Mouse (Mus musculus): ENCODE results near the gene Olfr49.

The Olfr49 gene

DNA sequence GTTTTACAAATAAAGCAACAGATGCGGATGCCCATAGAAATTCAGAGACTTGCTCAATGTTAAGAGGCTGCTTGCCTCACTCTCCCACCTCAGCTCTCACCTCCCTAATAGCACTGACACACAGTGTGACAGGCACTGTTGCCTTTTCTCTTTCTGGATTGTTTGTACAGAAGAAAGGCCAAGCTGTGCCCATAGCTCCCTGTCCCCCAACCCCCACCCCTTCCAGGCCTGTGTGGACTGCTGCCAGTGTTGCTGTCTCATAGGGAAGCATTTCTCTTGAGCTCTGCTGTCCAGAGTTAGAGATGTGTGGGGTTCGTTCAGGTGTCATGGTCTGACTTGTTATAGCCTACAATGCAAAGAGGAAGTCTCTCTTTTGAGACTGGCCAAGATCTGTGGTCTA is 24.5 kb downstream of the Olfr49 start:
- DNase-seq: no peak

DNA sequence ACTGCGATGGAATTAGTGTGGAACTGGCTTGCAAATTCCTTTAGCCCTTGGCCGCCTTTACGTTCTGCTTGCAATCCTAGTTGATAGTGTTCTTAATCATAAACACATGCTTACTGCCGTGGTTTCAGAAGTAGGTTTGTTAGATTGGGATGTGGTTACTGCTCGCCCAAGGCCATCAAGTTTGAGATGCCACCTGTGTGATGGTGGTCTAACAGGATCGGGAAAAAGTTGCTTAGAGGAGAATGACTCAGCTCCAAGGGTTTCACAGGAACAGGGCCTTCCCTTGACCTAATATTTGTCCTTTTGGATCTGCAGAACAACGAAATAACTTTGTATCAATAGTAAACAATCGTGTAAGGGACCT is 25.0 kb downstream of the Olfr49 start:
- no peak for DNase-seq

DNA sequence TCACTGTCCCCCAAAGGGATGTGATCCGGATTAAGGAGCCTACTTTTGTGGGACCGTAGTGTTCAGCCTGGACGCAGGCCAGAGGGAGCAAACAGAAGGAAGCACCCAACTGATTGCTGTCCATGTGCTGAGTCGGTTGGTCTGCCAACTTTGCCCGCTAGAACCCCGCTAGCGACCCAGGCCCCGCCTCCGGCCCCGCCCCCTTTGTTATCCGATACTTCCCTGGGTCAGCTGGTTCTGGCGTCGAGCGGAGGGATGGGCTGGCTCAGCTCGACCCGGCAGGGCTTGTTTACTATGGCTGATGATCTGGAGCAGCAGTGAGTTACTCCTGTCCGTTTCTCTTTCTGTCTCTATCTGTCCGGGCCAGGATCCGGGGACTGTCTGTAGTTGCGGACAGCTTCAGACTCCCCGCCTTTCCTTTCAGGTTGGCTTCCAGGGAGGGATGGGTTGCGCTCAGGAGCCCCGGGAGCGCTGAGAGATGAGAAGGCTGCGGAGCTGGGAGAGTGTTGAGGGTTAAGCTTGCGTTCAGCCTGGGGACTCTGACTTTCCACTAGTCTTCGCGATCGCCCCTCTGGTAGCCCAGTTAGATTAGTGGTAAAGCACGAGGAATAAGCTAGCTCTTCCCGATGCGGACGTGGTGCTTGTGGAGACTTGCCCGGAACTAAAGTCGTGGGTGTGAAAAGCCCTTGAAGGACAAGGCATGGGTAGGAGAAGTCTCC is 25.6 kb downstream of the Olfr49 start:
- DNase-seq: peak; percentile 97

DNA sequence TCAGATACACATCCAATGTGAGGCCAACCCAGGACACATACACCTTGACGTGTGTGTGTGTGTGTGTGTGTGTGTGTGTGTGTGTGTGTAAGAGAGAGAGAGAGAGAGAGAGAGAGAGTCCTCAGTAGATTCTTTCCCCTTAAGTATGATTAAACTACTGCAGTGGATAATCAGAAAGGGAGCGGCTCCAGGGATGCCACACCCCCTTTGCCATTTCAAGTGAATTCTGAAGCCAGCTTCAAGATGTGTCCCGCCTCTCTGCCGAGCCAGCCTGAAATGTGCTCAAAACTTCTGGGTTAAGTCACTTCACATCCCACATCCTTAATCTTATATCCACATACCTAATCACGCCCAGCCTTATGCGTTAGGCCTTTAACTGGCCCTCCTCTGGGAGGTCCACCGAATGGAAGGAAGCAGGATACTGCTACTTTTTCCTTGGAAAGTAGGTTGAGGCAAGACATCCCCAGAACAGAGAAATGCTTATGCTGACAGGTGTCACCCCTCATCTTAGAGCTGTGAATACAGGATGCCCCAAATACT is 26.5 kb downstream of the Olfr49 start:
- DNase-seq: no peak

DNA sequence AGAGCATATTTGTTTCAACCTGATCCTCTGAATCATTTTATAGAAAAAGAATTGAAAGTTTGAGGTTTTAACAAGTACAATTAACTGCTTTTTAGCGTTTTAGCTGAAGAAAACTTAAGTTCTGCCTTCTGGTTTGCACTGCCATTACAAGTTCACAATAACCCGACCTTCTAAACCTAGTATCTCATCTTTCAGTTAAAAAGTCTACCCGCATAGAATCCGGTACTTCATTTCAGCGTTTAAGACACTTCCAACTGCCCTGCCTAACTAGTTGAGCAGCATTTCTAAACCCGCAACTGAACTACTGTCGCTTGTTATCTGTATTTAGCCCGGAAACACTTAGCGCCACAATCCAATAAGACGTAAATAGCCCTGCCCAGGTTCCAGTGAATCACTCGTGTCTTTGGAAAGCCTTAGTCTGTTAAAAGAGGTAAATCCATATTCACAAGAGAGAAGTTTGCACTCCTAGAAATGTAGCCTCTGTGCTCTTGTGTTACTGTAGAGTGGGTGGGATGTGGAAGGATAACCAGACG is 30.0 kb downstream of the Olfr49 start:
- no peak for DNase-seq

DNA sequence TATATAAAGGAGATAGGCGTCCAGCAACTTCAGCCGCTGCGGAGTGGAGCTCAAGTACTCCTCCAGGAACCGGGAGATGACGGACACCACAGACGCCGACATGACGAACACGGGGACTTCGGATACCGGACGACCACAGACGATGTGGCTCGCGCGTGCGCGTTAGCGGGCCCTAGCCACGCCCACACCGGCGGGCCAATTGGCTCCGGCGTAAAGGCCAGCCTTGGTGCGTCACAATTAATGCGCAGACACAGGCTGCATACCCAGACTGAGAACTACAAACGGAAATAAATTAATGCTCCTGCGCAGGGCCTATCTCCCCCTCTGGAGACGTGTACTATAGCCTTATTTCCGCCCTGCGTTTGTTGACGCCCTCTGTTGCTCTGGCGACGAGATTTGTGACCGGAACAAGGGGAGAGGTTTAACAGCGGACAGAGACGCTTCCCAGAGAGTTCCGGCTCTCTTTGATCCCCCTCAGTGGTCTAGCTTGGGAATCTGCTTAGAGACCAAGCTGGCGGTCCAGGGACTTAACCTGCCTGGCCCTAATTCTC is 30.9 kb downstream of the Olfr49 start, which contains the start of the genes Dad1 and Abhd4:
Dad1 (minus strand) TSS at position 364 of the 551 bp plus-strand sequence.
Abhd4 (plus strand) TSS at position 448 of the 551 bp plus-strand sequence.
- DNase-seq: peak; percentile 98

DNA sequence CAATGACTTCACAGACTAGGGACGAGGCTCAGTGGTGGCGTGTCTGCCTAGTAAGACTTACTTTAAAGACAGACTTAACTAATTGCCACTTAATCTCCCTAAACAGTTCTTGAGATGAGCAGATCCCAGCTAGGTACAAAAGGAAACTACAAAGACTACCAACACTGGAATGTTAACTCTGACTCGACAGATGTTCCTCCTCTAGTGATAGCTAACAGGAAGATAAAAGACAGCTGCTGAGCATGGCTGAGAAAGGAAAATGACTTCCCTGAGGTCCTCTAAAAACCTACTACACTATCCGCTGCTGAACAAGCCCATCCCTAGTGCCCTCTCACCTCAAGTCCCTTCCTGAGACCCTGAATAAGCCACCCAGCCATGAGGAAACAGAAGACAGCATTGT is 34.6 kb downstream of the Olfr49 start:
- no peak for DNase-seq

DNA sequence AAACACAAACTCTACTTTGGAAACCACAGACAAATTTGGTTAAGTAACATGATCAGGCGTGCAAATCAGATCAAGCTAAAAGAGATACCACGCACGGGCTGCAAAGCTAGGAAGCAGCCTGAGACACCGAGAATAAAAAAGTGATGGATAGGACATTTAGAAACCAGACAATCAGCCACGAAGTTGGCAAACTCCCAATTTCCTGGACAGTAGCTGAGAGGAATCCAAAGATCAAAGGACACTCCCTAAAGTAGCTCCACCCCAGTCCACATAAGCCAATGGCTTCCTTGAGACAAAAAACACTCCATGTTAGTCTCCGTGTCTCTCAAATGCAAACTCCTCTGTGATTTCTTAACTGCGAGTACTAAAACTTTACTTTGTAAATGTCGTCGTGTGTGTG is 35.4 kb downstream of the Olfr49 start:
- DNase-seq: peak; percentile 61

DNA sequence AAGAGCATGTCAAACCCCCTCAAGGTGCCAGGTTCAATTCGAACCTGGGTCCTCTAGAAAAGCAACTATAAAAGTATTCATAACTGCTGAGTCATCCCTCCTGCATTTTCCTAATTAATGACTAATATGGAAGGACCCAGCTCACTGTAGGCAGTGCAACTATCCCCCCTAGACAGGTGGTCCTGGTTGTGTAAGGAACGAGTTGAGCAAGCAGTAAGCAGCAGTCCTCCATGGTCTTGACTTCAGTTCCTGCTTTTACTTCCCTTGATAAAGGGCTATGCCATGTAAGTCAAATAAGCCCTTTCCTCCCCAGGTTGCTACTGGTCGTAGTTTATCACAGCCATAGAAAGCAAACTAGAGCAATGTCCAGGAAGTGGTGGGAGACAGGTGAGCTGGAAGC is 38.5 kb downstream of the Olfr49 start:
- no peak for DNase-seq

DNA sequence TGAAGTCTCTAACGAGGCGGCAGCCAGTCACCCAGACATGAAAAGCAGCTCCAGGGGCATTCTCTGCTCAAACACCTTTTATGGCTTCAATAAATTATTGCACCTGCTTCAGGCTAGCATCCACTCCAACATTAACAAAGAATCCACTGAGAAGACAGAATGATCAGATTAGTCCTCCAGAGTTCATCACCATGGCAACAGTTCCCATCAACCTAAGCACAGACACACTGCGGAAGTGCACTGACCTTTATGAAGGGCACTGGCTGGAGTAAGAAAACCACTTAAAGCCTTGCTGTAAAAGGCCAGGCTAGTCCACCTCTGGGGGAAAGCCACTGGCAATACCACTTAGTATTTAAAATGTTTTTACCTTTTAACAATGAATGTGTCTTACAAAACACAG is 40.6 kb downstream of the Olfr49 start:
- DNase-seq: no peak

DNA sequence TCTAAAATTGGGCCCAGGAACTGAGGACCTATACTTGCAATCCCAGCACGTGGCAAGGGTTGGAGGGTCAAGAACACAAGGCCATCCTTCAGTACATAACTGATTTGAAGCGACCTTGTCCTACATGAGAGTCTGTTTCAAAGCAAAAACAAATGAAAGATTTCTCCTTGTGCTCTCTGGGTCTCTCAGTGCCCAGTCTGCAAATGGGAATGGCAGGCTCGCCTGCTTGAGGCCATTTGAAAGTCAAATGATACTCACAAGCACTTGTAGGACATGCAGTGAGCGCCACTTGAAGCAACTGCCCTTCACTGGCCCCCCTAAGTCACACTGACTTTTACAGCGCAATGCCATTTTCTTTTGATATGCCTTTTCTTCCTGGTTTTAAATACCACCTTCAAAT is 44.2 kb downstream of the Olfr49 start:
- DNase-seq: no peak

DNA sequence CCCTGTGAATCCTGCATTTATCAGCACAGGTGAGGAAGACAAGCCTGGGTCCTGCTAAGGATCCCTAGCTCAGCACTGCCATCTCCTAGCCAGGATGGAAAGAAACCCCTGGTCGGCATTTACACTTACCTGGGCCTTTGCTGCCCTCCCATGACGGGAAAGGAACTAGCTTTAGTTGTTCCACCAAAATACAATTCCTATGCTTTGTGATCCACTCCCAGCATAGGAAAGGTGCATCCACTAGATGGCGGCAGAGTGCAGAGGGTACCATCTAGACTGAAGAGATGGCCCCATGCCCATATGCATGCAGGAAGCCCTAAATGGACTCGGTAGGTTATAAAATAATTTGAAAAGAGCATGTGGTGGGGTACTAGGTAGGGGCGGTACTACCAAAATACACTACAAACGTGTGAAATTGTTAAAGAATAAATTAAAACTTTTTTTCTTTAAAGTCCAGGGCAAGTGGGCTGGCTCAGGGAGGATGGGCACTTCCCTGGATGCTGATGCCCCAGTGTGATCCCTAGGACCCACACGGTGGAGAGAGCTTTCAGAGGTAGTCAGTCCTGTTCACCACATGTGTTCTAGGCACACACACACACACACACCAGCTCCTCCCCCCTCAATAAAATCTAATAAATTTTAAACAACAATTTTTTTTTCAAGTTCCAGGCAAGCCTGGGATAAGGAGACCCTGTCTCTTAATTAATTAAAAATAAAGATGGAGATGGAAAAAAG is 45.6 kb downstream of the Olfr49 start:
- DNase-seq: peak; percentile 86

DNA sequence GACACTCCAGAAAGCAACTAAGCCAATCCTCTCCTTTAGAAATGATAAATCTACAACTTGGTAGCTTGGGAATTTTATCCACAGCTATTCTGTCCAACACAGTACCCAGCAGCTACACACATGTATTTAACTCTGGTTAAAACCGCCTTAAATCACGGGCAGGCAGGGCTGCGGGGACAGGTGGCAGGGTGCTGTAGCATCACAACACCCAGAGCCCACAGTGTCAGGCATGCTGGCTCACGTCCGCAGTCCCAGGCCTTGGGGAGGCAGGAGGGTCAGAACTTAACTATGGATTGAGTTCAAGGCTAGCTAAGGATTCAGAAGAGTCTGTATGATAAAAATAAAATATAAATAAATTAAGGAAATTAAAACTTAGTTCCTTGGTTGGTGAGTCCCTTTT is 47.9 kb downstream of the Olfr49 start:
- no peak for DNase-seq

DNA sequence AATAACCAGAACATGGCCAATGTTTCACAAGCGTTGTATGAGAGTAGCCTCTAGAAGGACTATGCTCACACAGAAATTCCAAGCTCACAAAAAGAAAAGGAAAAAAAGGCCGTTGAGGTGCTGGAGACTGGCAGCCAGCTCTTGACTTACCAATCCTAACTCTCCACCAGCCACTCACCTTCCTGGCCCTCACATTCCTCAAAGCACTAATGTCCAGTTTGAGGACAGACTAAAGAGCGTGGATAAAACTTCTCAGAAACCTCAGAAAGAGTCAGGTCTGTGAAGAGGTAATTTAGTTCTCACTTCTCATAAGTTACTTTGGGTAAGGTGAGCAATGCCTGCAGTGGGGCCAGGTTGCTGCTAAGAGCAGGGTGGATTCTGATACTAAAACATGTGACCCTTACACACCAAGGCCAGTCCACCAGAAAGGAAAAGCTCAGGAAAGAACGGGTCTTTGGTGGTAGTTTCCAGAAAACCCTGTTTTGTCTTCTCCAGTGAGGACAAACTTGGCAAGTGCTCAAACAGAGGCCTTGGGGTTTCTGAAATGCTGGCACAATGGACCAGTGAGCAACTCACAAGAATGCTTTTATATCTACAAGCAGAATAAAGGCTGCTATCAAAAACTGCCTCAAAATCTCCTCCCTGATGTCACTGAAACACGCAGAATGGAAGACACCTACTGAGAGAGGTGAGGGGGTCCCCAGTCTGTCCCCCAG is 48.8 kb downstream of the Olfr49 start:
- DNase-seq: no peak

DNA sequence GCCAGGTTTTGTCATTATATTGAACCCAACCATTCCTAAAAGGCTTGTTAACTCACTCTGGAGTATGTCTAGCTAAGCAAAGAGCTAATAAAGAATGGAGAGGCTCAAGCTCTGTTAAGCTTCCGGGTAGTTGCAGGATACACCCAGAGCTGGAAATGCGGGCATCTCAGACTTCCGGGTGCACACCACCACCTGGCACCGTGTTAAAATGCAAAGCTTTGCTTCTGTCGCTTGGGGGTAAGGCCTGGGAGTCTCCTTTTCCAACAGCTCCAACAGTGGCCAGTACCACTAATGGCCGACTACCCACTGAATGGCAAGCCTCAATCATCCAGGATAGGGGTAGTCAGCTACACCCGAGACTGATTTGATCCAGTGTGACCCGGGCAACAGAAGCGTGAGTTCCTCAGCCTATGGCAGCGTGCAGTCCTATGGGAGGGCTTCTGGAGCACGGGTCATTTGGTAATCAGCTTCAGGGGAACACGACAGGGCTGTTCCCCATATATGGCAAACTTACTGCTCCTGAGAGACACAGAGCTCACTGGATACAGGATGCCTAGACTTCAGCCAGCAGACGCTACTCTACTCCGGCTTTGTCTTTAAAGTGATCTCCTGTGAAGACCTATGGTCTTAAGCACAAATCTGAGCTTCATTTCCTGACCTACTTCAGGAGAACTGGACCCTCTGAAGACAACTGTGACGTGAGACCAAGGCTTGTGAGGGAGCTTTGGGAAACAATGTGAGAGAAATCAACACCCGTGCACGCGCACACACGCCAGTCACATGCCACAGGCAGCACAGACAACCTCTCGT is 50.3 kb downstream of the Olfr49 start:
- DNase-seq: no peak

DNA sequence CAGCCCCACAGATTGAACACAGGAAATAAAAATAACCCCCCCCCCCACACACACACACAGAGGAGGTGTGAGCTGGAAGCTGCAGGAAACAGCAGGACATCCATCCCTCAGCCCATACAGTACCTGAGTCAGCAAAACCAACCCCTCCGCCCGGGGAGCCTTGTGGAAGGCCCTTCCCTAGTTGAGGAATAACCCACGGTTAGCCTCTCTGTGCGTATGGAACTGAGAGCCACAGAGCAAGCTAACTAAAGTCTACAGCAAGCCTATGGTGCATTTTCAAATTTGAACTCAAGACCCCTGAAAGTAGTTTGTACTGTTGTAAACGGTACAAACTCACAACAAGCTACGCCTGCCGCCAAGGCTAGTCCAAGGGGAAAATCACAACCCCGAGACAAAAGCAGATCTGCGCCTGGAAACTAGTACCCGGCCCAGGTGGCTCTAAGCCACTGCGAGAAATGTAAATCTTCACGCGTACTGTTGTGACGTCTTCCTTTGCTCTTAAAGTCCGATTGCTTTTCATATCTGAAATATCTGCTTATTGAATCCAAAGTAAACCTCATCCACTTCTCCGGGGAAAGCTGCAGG is 51.1 kb downstream of the Olfr49 start:
- no peak for DNase-seq

DNA sequence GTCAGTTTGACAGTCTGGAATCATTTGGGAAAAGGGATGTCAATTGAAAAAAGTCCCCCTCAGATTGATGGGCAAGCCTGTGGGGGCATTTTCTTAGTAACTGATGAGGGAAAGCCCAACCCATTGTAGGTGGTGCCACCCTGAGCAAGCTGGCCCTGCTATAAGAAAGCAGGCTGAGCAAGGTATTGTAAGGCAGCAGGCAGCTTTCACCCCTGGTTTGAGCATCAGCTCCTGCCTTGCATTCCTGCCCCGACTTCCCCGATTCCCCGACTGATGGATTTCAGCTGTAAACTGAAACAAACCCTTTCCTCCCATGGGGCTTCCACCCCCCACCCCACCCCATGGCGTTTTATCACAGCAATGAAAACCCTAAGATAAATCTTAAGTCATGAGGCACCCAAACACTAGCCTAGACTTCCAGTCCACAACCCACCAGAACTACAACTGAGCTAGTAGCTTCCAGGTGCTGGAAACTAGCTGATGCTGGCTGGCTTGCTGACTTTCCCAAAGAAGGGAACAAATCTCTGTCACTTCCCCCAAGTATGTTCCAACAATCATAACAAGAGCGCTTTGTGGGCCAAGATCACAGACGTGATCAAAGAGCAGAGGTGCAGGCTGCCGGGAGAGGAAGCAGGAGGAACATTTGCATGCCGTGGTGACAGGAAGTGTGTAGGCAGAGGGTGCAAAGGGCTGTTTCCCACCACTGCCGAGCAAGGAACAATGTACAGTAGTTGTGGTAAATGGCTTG is 51.8 kb downstream of the Olfr49 start:
- peak; percentile 33 for DNase-seq

DNA sequence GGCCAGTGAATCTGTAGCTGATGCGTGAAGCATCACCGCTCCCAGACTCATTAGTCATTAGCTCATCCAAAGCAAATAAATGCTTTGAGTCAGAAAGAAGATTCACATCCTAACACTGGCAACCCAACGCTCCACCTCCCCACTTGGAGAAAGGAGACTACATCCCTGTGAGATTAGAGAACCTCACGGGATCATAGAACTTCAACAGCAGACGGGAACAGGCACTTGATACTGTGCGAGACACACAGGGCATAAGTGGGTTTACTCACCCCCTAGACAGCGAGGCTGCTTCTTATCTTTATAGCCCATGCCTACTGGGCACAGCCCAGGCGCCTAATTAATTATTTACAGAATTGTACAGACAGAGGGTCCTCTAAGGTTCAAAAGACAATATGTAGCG is 52.6 kb downstream of the Olfr49 start:
- DNase-seq: no peak

DNA sequence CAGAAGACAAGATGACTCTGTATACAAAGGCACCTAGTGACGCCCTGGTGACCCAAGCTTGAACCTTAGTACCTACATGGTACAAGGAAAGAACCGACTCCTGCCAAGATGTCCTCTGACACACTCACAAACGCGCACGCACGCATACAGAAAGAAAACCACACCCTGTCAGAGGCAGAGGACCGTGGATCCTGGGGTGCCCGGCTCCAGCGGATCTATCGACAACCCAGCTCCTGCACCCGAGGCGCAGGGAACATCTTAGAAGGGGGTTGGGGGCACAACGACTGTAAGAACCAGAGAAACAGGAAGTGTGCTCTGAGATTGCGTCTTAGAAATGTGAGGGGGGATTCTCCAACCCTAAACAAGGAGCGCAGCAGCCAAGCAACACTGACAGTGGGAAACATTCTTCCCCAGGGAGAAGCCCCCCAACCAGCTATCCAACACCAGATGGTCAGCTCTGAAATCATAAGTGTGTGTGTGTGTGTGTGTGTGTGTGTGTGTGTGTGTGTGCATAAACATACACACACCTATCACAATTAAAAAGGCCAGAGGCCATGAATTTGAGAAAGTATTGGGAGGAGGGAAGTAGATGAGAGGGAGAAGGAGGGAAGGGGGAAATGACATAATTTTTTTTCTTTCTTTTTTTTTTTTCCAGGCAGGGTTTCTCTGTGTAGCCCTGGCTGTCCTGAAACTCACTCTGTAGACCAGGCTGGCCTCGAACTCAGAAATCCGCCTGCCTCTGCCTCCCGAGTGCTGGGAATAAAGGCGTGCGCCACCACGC is 53.4 kb downstream of the Olfr49 start:
- no peak for DNase-seq

DNA sequence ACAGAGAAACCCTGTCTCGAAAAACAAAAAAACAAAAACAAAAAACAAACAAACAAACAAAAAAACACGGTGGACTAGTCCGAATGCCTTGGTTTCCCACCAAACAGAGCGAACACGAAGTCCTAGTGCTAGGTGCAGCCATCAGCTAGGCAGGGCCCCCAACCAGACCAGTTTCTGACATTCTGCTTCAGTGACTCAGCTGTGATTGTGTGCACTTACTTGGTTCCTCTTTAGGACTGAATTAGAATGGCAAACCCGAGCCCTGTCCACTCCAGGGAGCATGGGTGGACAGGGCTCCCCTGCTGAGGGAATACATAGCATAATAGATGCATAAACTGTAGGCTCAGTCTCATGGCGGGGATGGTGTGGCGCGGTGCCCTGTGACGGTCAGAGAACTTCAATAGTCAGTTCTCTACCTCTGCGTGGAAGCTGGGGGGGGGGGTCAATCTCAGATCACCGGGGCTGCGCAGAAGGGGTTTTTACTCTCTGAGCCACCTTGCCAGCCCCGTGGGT is 54.0 kb downstream of the Olfr49 start:
- no peak for DNase-seq

All from kidney, adult 18-20 months (tissue).